Mouse (Mus musculus): ENCODE measurements around the gene Ccdc63.

The Ccdc63 gene

DNA sequence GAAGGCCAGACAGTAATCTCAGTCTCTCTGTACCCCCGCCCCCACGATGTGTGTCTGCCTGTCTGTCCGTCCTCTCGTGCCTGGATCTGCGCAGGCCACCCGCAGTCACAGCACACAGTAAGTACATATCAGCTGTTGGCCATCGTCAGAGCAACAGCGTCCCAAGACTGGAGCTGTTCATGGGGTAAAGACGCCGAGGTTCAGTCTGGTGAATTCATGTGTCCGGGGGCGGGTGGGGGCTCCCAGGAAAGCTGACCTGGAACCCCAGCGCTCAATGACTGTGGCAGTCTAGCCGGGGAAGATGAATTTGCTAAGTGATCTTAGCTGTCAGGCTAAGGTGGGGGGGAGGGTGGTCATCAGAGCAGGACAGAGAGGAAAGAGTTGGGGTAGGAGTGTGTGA is 46.9 kb downstream of the Ccdc63 start:
- Histone ChIP-seq H3K36me3 (ENCODE audit: control insufficient read depth, insufficient read depth, low read length, poor library complexity, severe bottlenecking) (no peaks in the 10 kb centered on the region), H3K27me3 (ENCODE audit: control insufficient read depth, insufficient read depth, low read length, poor library complexity, severe bottlenecking) (peaks cover 1% of the 10 kb centered on the region; the same call in 1 of the 2 replicates)
- no peak for DNase-seq (ENCODE audit: low read depth, low spot score)

DNA sequence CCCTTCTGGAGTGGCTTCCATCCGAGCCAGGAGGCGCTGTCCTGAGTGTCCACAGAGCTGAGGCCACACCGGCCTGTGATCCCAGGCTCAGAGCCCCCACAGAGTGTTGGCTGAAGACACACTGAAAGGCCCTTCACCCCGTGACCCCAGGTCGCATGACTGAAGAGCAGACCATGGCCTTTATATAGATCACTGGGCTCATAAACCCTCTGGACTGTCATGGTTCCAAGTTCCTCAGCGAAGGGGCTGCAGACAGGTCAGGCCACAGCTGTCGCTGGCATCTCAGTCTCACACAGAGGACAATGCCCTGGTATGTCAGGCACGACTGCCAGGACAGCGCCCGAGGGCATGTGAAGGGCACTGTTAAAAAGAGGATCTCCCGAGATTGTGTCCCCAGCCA is 47.8 kb downstream of the Ccdc63 start:
- Histone ChIP-seq H3K27me3 (ENCODE audit: control insufficient read depth, insufficient read depth, low read length, poor library complexity, severe bottlenecking) (peaks cover 1% of the 10 kb centered on the region; the same call in 1 of the 2 replicates), H3K36me3 (ENCODE audit: control insufficient read depth, insufficient read depth, low read length, poor library complexity, severe bottlenecking) (no peaks in the 10 kb centered on the region)
- no peak for DNase-seq (ENCODE audit: low read depth, low spot score)

DNA sequence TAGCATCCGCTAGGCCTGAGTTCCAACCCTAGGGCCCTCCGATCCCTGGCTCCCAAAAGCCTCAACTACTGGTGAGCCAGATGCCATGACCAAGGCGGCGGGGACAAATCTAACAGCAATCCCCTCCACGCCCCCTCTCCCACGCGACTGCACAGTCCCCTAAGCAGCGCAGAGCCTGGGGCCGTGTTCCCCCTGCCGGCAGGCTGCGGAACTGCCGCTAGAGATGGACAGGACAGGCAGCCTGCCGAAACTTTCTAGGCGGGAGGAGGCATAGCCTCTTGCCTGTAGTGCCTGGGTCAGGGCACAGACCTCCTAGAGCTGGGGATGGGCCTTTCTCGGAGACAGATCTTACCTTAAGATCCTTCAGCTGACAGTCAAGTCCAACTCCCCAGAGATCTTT is 49.6 kb downstream of the Ccdc63 start:
- Histone ChIP-seq H3K27me3 (ENCODE audit: control insufficient read depth, insufficient read depth, low read length, poor library complexity, severe bottlenecking) (peaks cover 1% of the 10 kb centered on the region; the same call in 1 of the 2 replicates), H3K36me3 (ENCODE audit: control insufficient read depth, insufficient read depth, low read length, poor library complexity, severe bottlenecking) (no peaks in the 10 kb centered on the region)
- peak; percentile 79 for DNase-seq (ENCODE audit: low read depth, low spot score)

DNA sequence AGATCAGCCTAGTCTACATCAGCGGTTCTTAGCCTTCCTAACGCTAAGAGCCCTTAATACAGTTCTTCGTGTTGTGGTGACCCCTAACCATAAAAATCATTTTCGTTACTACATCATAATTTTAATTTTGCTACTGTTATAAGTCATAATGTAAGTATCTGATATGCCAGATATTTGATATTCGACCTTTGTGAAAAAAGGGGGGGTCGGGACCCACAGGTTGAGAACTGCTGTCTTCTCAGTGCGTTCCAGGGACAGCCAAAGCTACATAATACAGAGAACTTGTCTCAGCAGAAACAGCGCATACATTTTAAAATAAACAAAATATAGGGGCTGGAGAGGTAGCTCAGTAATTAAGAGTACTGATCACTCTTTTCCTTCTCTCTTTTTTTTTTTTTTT is 51.0 kb downstream of the Ccdc63 start:
- DNase-seq (ENCODE audit: low read depth, low spot score): no peak
- Histone ChIP-seq H3K36me3 (ENCODE audit: control insufficient read depth, insufficient read depth, low read length, poor library complexity, severe bottlenecking) (no peaks in the 10 kb centered on the region), H3K27me3 (ENCODE audit: control insufficient read depth, insufficient read depth, low read length, poor library complexity, severe bottlenecking) (peaks cover 1% of the 10 kb centered on the region; the same call in 1 of the 2 replicates)

DNA sequence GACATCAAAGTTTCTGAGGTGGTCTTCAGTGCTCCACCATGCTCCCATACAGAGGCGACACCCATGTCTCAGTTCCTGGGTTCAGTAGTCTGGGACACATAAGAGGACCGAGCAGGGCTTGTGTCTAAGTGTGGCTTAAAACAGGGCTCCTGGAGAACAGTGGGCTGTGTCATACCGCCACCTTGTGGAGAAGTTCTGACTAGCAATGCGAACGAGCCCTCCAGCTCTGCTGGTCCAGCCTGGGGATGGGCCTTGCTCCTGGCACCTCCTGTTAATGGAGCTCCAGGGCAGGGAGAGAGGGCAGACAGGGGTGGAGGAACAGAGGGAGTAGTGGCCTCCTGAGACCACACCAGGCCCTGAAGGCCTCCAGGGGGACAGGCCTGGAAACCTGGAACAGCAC is 51.7 kb downstream of the Ccdc63 start:
- no peaks in the 10 kb centered on the region for H3K36me3 ChIP-seq (ENCODE audit: control insufficient read depth, insufficient read depth, low read length, poor library complexity, severe bottlenecking)
- peaks cover 1% of the 10 kb centered on the region; the same call in 1 of the 2 replicates for H3K27me3 ChIP-seq (ENCODE audit: control insufficient read depth, insufficient read depth, low read length, poor library complexity, severe bottlenecking)
- DNase-seq (ENCODE audit: low read depth, low spot score): peak; percentile 87

DNA sequence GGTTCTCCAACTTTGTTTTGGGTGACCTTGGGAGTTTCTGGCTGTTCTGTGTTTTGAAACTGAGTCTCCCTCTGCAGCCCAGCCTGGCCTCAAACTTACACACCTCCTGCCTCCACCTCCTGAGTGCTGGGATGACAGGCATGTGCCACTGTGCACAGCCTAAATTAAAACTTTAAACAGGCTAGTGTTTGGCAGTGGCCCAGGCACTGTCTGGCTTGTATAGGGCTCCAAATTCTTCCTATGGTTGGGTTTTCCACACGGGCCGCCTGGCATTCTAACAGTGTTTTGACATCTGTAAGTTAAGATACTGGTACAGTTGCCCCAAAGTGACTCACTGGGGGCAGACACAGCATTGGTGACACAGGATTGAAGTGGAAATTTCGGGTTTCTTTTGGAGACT is 54.5 kb downstream of the Ccdc63 start:
- no peak for DNase-seq (ENCODE audit: low read depth, low spot score)
- Histone ChIP-seq H3K27me3 (ENCODE audit: control insufficient read depth, insufficient read depth, low read length, poor library complexity, severe bottlenecking) (peaks cover 1% of the 10 kb centered on the region; the same call in 1 of the 2 replicates), H3K36me3 (ENCODE audit: control insufficient read depth, insufficient read depth, low read length, poor library complexity, severe bottlenecking) (no peaks in the 10 kb centered on the region)

DNA sequence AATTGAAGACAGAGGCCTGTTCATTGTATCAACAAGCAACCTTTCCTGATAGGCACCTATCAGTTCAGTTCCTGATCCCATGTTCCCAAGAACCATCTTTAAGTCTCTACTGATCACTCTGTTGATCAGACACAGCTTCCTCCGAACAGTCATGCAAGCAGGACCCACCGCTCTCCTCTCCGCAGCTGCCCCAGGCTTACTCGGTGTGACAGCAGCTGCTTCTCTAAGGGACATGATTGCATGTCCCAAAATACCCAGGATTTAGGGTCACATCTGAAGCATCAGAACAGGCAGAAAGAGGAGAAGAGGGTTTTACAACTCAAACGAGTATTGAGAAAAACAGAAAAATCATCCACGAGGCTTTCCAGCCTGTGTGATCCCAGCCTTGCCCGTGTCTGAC is 55.3 kb downstream of the Ccdc63 start:
- Histone ChIP-seq H3K36me3 (ENCODE audit: control insufficient read depth, insufficient read depth, low read length, poor library complexity, severe bottlenecking) (no peaks in the 10 kb centered on the region), H3K27me3 (ENCODE audit: control insufficient read depth, insufficient read depth, low read length, poor library complexity, severe bottlenecking) (no peaks in the 10 kb centered on the region)
- DNase-seq (ENCODE audit: low read depth, low spot score): no peak

DNA sequence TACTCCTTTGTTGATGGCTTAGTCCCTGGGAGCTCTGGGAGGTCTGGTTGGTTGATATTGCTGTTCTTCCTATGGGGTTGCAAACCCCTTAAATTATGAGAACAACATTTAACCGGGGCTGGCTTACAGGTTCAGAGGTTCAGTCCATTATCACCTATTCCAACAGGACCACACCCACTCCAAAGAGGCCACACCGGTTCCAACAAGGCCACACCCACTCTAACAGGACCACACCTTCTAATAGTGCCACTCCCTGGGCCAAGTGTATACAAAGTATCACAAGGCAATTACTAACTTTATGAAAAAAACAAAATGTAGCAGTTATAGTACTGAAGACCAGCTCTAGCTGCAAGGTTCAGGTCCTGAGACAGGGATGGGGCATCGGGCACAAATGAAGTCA is 56.2 kb downstream of the Ccdc63 start:
- Histone ChIP-seq H3K36me3 (ENCODE audit: control insufficient read depth, insufficient read depth, low read length, poor library complexity, severe bottlenecking) (no peaks in the 10 kb centered on the region), H3K27me3 (ENCODE audit: control insufficient read depth, insufficient read depth, low read length, poor library complexity, severe bottlenecking) (no peaks in the 10 kb centered on the region)
- no peak for DNase-seq (ENCODE audit: low read depth, low spot score)

DNA sequence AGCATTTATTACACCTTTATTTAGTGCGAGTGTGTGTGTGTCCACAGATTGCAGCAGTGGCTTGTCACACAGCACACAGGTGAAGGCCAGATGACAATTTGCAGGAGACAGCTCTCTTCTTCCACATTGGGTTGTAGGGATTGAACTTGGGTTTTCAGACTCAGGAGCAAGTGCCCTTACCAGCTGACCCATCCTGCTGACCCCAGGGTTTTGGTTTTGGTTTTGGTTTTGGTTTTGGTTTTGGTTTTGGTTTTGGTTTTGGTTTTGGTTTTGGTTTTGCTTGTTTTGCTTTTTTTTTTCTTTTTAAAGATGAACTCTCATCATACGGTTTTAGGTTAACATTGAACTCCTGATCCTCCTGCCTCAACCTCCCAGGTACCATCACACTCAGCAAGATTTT is 57.3 kb downstream of the Ccdc63 start:
- H3K36me3 ChIP-seq (ENCODE audit: control insufficient read depth, insufficient read depth, low read length, poor library complexity, severe bottlenecking): no peaks in the 10 kb centered on the region
- H3K27me3 ChIP-seq (ENCODE audit: control insufficient read depth, insufficient read depth, low read length, poor library complexity, severe bottlenecking): no peaks in the 10 kb centered on the region
- DNase-seq (ENCODE audit: low read depth, low spot score): no peak

DNA sequence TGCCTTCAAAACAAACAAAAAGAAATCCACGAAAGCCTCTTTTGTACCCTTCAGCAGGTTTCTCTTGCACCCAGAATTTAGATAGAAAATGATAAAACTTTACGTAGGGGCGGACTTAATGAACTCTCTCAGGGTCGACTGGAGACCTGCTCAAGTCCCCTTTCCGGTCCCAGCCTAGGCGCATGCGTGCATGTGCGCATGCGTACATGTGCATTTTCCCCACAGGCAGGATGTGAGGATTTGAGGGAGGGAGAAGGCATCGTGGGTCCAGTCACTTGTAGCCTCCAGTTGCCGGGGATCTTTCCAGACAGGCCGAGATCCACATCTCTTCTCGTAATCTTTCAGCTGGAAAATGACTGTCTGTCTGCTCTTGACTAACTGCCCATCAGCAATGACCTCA is 59.2 kb downstream of the Ccdc63 start:
- H3K27me3 ChIP-seq (ENCODE audit: control insufficient read depth, insufficient read depth, low read length, poor library complexity, severe bottlenecking): no peaks in the 10 kb centered on the region

DNA sequence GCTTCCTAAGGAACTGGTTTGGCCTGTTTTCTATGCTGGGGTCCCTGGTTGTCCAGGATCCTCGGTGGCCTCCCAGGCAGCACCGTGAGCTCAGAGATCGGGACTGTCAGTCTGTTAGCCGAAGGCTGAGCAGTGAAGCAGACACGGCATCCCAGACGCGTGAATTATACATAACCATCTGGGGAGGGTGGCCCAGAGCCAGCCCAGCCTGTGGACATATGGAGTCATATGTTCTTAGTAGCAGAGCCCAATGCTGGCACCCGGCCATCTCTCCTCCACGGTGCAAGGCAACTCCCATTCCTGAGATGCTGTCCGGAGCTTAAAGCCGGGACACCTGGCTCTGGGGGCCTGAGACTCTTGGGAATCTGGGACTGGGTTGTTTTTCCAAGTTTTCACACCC is 59.7 kb downstream of the Ccdc63 start:
- H3K36me3 ChIP-seq (ENCODE audit: control insufficient read depth, insufficient read depth, low read length, poor library complexity, severe bottlenecking): no peaks in the 10 kb centered on the region
- DNase-seq (ENCODE audit: low read depth, low spot score): no peak
- no peaks in the 10 kb centered on the region for H3K27me3 ChIP-seq (ENCODE audit: control insufficient read depth, insufficient read depth, low read length, poor library complexity, severe bottlenecking)

More for the DNA sequence above, 59.2 kb downstream of the Ccdc63 start:
- no peak for DNase-seq (ENCODE audit: low read depth, low spot score)
- no peaks in the 10 kb centered on the region for H3K36me3 ChIP-seq (ENCODE audit: control insufficient read depth, insufficient read depth, low read length, poor library complexity, severe bottlenecking)

DNA sequence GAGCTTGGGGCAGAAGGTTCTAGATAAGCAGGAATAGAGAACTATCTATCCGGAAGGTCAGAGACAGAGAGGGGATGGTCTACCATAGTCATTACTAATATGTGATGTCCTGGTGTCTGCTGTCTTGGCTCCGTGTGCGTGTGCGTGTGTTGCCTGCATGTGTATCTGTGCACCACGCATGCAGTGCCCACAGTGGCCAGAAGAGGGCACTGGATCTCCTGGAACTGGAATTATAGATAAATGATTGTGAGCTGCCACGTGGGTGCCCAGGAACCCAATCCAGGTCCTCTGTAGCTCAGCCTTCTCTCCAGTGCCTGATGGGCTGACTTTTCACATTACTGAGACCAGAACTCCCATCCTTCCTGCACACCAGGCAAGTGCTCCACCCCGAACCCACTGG is 60.8 kb downstream of the Ccdc63 start:
- peak; percentile 35 for DNase-seq (ENCODE audit: low read depth, low spot score)
- H3K27me3 ChIP-seq (ENCODE audit: control insufficient read depth, insufficient read depth, low read length, poor library complexity, severe bottlenecking): no peaks in the 10 kb centered on the region
- no peaks in the 10 kb centered on the region for H3K36me3 ChIP-seq (ENCODE audit: control insufficient read depth, insufficient read depth, low read length, poor library complexity, severe bottlenecking)

DNA sequence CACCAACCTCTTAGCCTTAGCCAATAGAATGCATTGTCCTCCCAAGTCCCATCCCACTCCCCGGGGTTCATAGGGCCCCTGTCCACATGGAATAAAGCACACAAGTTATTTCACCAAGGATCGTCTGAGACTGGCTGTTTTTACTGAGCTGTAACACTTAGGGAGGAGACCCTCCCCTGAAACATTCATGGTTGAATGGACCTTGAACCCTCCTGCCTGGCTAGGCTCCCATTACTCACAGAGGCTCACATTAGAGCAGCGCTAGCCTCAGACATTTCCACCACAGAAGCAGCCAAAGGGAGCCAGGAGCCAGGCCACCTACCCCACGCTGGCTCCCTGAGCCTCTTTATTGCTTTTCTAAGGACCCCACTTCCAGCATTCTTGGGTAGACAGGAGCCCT is 63.4 kb downstream of the Ccdc63 start:
- Histone ChIP-seq H3K36me3 (ENCODE audit: control insufficient read depth, insufficient read depth, low read length, poor library complexity, severe bottlenecking) (no peaks in the 10 kb centered on the region), H3K27me3 (ENCODE audit: control insufficient read depth, insufficient read depth, low read length, poor library complexity, severe bottlenecking) (no peaks in the 10 kb centered on the region)
- DNase-seq (ENCODE audit: low read depth, low spot score): no peak

DNA sequence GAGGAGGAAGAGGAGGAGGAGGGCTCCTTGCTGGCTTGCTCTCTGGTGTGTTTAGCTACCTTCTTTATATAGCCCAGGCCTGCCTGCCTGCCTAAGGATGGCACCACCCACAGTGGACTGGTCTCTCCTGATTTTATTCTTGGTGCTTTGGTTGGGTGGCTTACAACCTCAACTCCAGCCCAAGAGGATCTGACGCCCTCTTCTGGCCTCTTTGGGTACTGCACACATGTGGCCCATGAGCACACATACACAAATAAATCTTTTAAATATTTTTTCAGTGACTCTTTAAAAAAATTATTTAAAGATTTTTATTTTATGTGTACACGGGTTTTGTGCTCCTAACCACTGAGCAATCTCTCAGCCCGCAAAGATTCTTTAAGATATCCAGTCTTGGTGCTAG is 64.9 kb downstream of the Ccdc63 start:
- peak; percentile 22 for DNase-seq (ENCODE audit: low read depth, low spot score)
- Histone ChIP-seq H3K27me3 (ENCODE audit: control insufficient read depth, insufficient read depth, low read length, poor library complexity, severe bottlenecking) (no peaks in the 10 kb centered on the region), H3K36me3 (ENCODE audit: control insufficient read depth, insufficient read depth, low read length, poor library complexity, severe bottlenecking) (no peaks in the 10 kb centered on the region)

DNA sequence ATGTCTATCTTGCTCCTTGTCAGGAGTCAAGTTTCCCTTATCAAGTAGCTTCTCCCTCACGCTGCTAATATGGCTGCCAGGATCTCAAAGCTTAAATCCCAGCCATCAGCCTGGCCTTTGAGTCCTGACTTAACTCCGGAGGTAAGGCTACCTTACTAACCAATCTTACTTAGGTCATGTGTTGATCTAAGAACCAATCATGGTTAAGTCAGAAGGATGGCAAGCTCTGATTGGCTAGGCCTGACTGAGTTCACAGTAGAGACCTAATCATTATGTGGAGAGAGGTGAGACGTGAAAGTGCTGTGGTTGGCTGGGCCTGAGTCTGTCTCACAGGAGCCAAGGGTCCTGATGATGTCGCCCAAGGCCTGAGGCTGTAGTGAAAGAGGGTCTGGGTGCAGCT is 68.6 kb downstream of the Ccdc63 start:
- no peak for DNase-seq (ENCODE audit: low read depth, low spot score)
- Histone ChIP-seq H3K27me3 (ENCODE audit: control insufficient read depth, insufficient read depth, low read length, poor library complexity, severe bottlenecking) (no peaks in the 10 kb centered on the region), H3K36me3 (ENCODE audit: control insufficient read depth, insufficient read depth, low read length, poor library complexity, severe bottlenecking) (no peaks in the 10 kb centered on the region)

DNA sequence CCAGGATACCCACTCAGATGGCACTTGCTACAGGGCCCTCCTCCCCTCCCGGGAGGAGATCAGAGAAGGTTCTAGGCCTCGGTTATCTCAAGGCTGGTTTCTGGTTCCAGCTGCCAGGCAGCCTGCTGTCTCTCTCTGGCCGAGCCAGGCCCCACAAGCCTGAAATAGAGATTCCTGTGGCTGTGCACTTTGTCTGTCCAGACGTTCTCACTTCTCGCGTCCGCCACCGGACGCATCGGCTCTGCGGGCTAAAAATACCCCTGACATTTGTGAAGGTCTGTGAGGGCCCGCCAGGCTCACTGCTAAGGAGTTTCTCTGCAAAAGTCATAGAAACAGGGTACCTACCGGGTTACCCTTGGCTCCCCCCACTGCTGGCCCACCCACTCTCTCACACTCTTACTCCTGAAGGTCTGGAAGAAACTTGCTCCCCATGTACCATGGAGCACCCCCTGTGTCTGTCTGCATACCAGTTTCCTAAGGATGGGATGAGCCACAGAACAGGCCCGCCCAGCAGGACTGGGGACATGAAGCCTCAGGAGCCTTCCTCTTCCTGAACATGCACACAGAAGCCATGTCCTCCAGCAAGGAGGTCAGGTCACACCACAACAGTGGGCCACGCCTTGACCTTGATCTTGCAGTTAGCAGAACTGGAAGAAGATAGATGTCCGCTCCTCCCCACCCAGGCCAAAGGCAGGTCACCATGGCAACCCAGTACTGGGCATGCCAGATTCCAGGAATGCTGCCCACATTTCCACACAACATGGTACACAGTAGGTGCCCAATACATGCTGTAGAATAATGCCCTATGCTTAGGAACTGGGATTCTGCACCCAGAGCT is 69.4 kb downstream of the Ccdc63 start:
- H3K36me3 ChIP-seq (ENCODE audit: control insufficient read depth, insufficient read depth, low read length, poor library complexity, severe bottlenecking): no peaks in the 10 kb centered on the region
- no peak for DNase-seq (ENCODE audit: low read depth, low spot score)
- H3K27me3 ChIP-seq (ENCODE audit: control insufficient read depth, insufficient read depth, low read length, poor library complexity, severe bottlenecking): no peaks in the 10 kb centered on the region
